Mouse (Mus musculus): ENCODE measurements around the gene Vars. TPM values are rescaled to one million over a fixed set of nuclear protein-coding genes. Genes with fewer than 3 reads are reported as not detected.
"Not testable (repeated sequence)": the region's sequence is repeated elsewhere in the genome, so short reads cannot be mapped to it uniquely, and the experiment has no call there.

The Vars gene
- total RNA-seq, 2 experiments from 2014 or later, result 46.6 to 50.4 TPM

DNA sequence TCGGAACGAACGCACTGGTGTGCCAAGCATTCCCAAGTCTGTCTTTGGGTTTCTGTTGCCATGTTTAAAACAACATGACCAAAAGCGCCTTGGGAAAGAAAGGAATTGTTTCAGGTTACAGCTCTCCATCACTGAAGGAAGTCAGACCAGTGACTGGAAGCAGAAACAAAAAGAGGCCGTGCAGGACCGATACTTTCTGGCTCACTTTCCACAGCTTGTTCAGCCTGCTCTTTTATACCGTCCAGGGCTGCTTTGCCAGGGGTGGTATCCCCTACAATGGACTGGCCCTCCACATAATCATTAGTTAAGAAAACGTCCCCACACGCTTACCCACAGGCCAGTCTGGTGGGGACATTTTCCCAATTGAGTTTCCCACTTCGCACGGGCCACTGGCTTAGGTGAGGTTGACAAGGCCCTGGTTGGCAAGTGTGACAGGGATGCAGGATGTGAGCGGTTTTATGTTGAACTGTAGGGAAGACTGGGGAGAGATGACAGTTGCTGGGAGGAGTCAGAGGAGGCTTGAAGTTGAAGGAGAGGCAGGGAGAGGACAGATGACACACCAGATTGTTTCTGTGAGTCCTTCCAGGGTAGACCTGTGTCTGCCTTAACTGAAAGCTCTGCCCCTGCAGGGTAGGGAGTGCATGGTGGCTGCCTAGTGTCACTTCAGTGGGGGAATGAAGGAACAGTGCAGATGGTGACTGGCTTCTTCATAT lies 1.5 kb downstream of the Vars start:
- no peak for DNase-seq (ENCODE audit: low spot score in 2 of 2)

DNA sequence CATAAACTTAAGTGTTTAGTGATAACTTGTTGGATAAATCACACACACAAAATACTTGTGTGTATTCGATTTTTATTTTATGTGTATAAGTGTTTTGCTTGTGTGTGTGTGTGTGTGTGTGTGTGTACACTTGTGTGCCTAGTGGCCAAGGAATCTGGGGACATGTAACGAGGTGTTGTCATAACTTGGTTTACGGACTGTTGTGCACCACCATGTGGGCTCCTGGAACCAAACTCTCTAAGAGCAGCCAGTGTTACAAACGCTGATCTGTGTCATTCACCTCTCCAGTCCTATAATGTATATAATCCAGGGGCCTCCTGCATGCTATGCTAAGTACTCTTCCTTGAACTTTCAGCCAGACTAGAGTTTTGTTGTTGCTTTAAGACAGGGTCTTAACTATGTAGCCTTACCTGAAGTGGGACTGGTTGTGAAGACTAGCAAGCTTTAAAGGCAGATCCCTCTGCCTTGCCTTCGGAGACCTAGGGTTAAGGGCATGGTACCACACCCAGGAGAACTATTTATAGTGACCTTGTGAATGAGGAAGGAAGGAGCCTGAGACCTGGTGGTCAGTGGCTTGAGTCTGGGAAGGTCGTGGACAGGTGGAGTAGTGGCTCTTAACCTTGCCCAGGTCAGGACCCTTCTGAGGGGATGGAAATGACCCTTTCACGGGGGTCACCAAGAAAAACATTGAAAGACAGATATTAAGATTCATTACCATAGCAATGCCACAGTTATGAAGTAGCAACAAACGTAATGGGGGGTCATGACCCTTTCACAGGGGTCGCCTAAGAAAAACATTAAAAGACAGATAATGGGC lies 2.4 kb downstream of the Vars start:
- DNase-seq (ENCODE audit: low spot score in 2 of 2), result no peak

DNA sequence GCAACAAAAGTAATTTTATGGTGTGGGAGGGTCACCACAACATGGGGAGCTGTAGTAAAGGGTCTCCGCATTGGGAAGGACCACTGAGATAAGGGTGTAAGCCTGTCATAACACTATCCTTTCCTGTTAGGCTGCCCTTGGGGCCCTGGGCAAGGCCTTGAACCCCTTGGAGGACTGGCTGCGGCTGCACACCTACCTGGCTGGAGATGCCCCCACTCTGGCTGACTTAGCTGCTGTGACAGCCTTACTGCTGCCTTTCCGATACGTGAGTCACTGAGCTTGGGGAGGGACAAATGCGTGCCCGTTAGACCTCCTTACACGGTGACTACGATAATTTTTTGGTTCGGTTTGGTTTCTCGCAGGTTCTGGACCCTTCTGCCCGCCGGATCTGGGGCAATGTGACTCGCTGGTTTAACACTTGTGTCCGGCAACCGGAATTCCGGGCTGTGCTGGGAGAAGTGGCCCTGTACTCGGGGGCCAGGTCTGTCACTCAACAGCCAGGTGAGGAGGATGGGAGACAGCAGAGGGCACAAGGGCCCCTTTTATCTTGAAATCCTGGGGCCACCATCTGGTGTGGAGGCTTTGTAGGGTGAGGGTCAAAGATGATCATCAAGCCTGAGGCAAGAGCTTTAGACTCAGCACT lies 3.4 kb downstream of the Vars start:
- no peak for DNase-seq (ENCODE audit: low spot score in 2 of 2)

DNA sequence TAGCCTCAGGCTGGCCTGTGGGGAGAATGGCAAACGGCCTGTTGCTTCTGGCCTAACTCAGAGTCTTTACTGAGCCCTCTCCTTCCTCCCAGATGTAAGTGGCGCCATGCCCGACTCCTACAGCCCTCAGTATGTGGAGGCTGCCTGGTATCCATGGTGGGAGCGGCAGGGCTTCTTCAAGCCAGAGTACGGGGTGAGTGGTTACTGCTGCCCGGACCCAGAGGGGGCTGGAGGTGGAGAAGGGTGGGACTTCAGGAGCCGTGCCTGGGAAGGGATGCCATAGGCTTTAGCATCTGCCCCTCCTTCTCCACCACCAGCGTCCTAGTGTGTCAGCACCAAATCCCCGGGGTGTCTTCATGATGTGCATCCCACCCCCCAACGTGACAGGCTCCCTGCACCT lies 4.4 kb downstream of the Vars start:
- no peak for DNase-seq (ENCODE audit: low spot score in 2 of 2)

DNA sequence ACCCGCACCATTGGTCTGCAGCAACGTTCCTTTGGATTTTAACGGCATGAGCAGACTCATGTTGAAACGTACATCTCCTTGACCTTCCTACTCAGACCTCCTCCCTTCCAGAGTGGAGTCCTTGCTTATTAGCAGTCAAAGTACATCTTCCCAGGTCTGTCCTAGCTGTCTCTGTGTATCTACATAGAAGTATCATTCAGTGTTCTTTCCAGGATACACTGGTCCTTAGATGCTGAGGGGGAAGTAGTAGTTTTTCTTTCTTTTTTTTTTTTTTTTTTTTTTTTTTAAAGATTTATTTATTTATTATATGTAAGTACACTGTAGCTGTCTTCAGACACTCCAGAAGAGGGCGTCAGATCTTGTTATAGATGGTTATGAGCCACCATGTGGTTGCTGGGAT lies 5.1 kb downstream of the Vars start:
- not testable (repeated sequence) for DNase-seq (ENCODE audit: low spot score in 2 of 2)

DNA sequence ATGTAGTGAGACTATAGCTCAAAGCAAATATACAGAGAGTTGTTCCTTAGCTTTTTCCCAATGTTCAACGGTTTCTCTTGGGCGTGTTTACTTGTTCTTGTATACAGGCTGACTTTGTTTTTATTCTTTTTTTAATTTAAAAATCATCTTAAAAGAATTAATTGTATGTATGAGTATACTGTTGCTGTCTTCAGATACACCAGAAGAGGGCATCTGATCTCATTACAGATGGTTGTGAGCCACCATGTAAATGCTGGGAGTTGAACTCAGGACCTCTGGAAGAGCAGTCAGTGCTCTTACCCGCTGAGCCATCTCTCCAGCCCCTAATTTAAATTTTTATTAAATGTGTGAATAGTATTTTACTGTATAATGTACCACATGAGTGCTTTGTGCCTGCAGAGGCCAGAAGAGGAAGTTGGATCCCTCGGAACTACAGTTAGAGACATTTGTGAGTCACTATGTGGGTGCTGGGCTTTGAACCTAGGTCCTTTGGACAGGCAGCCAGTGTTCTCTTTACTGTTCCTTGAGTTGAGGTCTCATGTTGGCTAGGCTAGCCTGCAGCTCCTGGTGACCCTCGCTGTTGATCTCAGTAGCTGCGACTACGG lies 6.7 kb downstream of the Vars start:
- no peak for DNase-seq (ENCODE audit: low spot score in 2 of 2)

DNA sequence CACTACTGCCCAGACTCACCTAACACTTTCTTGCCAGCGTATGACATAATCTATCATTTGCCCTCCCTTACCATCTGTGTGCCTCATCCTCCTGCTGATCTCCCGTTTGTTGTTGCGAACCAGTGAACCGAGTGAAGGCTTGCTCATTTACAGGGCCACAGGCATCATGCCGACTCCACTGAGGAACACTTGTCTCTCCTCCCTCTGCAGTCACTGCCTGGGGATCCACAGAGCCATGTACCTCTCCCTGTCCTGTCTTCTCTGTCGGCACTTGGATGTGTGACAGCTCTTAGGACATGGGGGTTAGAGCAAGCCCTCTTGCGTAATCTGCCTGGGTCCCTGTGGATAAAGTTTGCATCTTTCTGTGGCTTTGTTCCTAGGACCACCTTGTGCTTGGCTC lies 8.8 kb downstream of the Vars start:
- DNase-seq (ENCODE audit: low spot score in 2 of 2), result no peak

DNA sequence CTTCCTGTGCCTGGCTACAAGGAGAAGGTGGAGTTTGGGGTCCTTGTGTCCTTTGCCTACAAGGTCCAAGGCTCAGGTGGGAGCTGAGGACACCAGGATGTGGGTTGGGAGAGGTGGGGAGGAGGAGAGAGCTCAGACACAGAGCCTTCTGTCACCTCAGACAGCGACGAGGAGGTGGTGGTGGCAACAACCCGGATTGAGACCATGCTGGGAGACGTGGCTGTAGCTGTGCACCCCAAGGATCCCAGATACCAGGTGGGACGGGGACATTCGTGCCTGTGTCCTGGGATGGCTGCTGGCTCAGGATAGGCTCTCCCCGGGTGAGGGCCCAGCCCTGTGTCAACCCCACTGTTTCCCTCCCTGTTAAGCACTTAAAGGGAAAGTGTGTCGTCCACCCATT lies 10.7 kb downstream of the Vars start:
- DNase-seq (ENCODE audit: low spot score in 2 of 2), result no peak

DNA sequence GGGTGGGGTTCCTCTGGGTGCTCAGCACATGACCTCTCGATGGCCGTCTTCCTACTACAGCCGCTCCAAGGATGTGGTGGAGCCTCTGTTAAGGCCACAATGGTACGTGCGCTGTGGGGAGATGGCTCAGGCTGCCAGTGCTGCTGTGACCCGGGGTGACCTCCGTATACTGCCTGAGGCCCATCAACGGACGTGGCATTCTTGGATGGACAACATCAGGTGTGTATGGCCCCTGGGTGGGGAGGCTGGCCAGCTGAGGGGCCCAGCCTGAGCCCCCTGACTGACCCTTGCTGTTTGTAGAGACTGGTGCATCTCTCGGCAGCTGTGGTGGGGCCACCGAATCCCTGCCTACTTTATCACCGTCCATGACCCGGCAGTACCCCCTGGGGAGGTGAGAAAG lies 11.6 kb downstream of the Vars start:
- no peak for DNase-seq (ENCODE audit: low spot score in 2 of 2)

DNA sequence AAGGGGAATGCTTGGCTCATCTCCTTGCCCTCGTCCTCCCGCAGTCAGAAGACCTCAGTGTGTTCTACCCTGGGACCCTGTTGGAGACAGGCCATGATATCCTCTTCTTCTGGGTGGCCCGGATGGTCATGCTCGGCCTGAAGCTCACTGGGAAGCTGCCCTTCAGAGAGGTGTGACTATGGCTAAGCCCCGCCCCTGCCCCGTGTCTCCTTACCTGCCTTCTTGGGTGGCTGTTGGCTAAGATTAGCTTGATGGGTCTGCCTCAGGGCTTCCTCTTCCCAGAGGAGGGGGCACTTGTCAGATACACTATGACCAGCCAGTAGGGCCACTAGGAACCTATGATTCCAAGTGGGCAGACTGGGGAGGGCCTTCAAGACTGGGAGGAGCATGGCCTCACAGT lies 12.4 kb downstream of the Vars start:
- DNase-seq (ENCODE audit: low spot score in 2 of 2), result no peak

DNA sequence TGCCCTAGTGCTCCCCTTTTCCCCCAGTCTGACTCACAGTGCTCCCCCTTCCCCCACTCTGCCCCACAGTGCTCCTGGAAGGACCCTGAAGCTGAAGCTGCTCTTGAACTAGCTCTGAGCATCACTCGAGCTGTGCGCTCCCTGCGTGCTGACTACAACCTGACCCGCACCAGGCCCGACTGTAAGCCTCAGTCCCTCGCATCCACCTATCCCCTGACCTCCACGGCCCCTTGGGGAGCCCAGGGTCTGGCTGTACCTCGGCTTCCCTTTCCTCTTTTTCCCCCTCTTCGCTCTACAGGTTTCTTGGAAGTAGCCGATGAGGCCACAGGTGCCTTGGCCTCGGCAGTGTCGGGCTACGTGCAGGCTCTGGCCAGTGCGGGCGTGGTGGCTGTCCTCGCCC lies 14.5 kb downstream of the Vars start:
- DNase-seq (ENCODE audit: low spot score in 2 of 2), result no peak

DNA sequence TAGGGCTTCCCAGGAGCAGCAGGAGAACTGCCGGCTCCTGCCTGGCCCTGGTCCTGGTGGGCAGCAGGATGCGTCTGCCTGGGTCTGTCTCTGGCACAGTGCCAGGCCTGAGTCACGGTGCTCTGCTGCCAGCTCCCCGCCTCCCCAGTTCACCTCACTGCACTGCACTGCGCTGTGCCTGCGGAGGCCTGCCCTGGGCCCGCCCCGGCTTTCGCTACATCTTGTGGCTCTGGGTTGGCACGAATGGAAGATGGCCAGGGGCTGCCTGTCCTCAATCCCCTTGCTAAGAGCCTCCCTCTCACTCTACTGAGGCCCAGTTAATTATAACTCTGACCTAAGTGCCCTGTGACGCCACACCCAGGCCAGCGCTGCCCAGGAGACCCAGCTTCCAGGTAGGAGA lies 15.6 kb downstream of the Vars start, which contains the start of gene Vwa7:
Gene Vwa7, plus strand, starts transcription at position 204 of the 400 bp plus-strand sequence.
- peak in 1 of 2 experiments; percentile 18 for DNase-seq (ENCODE audit: low spot score in 2 of 2)

DNA sequence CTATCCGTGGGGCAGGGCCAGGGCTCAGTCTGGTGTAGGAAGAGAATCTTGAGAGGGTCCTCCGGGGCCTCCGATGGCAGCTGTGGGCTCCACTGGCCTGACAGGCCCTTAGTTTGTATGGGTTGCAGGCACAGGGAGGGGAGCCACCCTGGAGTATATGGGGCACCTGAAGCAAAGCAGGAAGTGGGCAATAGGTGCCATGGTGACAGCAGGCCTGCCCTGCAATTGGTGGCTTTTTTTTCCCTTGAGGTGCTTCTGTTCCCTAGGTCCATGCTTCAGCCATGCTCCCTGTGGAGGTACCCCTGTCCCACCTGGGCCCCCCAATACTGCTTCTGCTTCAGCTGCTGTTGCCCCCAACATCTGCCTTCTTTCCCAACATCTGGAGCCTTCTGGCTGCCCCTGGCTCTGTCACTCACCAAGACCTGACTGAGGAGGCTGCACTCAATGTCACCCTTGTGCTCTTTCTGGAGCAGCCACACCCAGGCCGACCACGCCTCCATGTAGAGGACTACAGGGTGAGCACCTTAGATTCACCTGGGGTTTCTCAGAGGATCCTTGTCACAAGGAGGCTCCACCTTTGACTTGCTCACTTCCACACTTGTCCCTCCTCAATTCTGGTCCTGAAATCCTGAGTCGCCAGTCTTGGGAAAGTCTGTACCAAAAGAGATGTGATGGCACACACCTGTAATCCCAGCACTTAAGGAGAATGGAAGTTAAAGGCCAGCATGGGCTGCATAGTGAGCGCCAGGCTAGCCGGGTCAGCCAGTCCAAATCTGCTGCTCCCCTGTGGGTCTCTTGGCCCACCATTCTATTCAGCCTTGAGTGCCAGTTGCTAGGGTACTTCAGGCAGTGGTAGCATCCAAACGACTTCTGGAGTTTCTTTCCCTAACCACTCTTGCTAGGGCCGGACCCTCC lies 16.3 kb downstream of the Vars start:
- DNase-seq (ENCODE audit: low spot score in 2 of 2), result no peak

DNA sequence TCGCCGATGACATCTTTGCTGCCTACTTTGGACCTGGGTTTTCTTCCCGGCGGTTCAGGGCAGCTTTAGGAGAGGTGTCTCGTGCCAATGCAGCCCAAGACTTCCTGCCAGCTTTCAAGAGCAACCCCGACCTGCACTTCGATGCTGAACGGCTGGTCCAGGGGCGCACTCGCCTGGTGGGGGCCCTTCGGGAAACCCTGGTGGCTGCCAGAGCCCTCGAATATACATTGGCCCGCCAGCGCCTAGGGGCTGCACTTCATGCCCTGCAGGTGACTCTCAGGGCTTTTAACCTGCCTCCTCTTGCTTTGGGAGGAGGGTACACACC lies 16.9 kb downstream of the Vars start:
- no peak for DNase-seq (ENCODE audit: low spot score in 2 of 2)

DNA sequence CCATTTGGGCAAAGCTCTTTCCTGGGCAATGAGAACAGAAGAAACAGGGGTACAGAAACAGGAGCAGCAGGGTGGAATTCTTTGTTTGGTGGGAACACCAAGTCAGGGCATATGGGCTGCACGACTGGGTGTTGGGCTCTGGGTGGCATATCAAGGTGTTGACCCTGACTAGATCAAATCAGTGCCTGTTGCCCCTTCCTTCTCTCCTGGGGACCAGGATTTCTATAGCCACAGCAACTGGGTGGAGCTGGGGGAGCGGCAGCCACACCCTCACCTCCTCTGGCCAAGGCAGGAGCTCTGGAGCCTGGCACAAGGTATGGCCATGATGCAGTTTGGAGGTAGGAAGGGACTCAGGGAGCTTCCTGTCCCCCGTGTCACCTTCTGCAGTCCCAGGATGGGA lies 17.4 kb downstream of the Vars start:
- DNase-seq (ENCODE audit: low spot score in 2 of 2), result no peak

DNA sequence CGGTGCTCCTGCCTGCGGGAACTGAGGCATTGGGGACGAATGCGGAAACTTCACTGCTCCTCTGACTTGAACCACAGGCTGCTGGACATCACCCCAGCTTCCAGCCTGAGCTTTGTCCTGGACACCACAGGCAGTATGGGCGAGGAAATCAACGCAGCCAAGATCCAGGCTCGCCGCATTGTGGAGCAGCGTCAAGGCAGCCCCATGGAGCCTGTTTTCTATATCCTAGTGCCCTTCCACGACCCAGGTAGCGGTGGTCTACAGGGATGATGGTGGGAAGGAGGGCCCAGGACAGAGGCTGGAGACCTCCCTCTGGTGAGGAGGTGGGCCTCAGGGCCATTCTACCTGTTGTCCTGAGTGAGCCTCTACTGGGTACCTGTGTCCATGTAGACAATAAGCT lies 19.1 kb downstream of the Vars start:
- no peak for DNase-seq (ENCODE audit: low spot score in 2 of 2)

DNA sequence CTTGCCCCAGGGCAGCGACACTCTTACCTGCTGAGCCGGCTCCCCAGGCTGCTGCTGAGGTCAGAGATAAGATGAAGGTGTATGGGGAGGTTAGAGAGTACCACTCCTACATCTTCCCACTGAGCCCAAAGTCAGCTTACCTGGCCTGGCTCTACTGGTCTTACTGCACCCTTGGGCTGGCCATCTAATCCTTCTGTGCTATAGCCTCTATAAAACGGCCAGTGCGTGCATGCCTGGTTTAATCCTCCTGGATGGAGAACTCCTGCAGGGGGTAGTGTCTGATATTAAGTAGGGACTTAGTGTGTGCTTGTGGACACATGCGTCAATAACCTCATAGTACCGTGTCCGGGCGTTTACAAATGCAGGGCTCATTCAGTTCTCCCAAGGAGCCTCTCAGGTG lies 19.8 kb downstream of the Vars start:
- no peak for DNase-seq (ENCODE audit: low spot score in 2 of 2)

DNA sequence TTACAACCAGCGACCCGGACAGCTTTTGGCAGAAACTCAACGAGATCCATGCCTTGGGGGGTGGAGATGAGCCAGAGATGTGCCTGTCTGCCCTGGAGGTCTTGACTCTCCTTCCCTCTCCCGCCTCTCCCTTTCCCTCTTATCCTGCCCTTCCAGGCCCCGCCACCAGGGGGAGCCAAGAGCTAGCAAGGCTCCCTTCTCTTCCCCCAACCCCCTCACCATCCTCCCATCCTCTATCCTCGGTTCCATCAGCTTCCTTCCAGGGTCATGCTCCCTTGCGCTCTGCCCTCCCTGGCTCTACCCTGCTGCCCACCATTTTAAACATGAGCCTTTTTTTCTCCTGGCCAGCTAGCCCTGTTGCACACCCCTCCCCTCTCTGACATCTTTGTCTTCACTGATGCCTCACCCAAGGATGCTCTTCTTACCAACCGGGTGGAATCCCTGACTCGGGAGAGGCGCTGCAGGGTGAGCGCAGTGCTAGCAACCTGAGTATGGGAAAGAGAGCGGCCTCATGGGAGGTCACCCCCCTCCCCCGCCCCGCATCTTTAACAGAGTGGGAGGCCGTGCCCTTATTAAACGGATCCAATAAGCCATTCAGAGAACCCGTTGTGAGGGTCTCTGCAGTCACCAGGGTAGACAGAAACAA lies 20.5 kb downstream of the Vars start:
- DNase-seq (ENCODE audit: low spot score in 2 of 2), result peak; percentile 71 to 92

DNA sequence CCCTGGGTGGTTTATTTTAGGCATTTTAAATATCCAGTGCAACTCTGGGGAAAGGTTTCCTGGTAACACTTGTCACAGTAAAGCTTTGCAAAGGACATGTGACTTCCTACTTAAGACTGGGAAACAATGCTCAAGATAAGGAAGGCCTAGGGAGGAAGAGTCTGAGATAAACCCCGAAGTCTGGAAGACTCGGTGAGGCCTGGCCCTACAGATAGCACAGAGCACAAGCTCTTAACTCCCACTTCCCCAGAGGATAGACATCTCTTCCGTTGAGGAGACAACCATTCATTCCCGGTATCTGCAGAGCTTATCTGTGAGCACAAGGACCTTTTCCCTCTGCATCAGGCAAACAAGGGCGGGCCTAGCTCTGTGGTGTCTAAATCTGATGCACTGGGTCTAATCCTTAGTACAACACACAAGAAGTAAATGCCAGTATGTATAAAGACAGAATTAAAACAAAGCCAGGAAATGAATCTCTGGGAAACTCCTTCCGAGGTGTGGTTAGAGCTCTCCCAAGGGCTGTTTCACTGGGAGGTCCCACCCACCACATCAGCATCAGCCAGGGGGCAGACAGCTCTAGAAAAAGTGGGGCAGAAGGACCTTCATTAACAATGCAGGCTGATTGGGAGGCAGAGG lies 21.2 kb downstream of the Vars start:
- DNase-seq (ENCODE audit: low spot score in 2 of 2), result no peak

DNA sequence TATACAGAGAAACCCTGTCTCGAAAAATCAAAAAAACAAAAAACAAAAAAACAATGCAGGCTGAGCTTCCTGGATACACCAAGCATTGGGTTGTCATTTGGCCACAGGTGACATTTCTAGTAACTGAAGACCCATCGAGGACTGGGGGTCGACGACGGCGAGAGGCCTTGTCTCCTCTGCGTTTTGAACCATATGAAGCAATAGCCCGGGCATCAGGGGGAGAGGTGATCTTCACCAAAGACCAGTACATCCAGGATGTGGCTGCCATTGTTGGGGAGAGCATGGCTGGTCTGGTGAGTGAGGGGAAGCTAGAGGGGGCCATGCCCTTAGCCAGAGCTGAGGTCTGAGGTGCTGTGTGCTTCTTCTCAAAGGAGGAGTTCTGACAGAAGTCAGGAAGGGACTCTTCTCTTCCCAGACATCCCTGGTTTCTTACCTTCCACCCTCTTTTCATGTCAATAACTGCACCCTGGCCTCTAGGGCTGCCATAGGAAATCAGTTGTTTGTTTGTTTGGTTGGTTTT lies 21.8 kb downstream of the Vars start:
- no peak for DNase-seq (ENCODE audit: low spot score in 2 of 2)
